Mouse (Mus musculus) layer of hippocampus, postnatal 25 days (tissue): ENCODE measurements around the gene Mphosph10. TPM values are rescaled to one million over a fixed set of nuclear protein-coding genes. Genes with fewer than 3 reads are reported as not detected.
A peak's percentile ranks its signal among the peaks of the same experiment; 100 is the strongest.

Source experiments
- DNase-seq, 2 experiments: peaks; one replicate each; pipeline ENCODE4 v3.0.0; 2022; ENCODE audit warnings: mixed read lengths in 2 of 2, low spot score in 1 of 2; ENCODE audit errors: extremely low spot score in 1 of 2
- total RNA-seq, 2 experiments: library from RNA; stranded (reverse); gene quantifications; 2 replicates each; pipeline ENCODE4 v1.2.3; 2021

The Mphosph10 gene
- 10 to 100 TPM; 20.5 to 22.7 TPM for total RNA-seq

- DNase-seq: peak; percentile 80 to 86
Measured at GRCm38 (mm10) chr7:64392122-64392818, at the start of gene Mphosph10, which contains the start of gene Mcee. Gene Mphosph10, minus strand, starts transcription at chr7:64392268. Gene Mcee, plus strand, starts transcription at chr7:64392607.

- no peak for DNase-seq
Measured at GRCm38 (mm10) chr7:64440519-64440918, 48.5 kb upstream of the Mphosph10 start.

- no peak for DNase-seq
Measured at GRCm38 (mm10) chr7:64439595-64440518, 47.8 kb upstream of the Mphosph10 start.

GRCm38 (mm10) chr7:64424861-64425260 is 32.8 kb upstream of the Mphosph10 start:
- peak in 1 of 2 experiments; percentile 10 for DNase-seq

- DNase-seq: no peak
Measured at GRCm38 (mm10) chr7:64403989-64404388, 11.9 kb upstream of the Mphosph10 start.

GRCm38 (mm10) chr7:64402452-64402851 is 10.4 kb upstream of the Mphosph10 start:
- DNase-seq: no peak

GRCm38 (mm10) chr7:64400725-64401124 is 8.7 kb upstream of the Mphosph10 start:
- DNase-seq: no peak

GRCm38 (mm10) chr7:64392819-64393151 is 717 bp upstream of the Mphosph10 start:
- DNase-seq: no peak

- DNase-seq: no peak
Measured at GRCm38 (mm10) chr7:64391479-64391878, 589 bp downstream of the Mphosph10 start.

- peak; percentile 83 to 87 for DNase-seq
Measured at GRCm38 (mm10) chr7:64373830-64374562, 18.1 kb downstream of the Mphosph10 start, which contains the start of gene Fan1. Gene Fan1, minus strand, starts transcription at chr7:64374095.

- no peak for DNase-seq
Measured at GRCm38 (mm10) chr7:64373147-64373829, 18.8 kb downstream of the Mphosph10 start.

GRCm38 (mm10) chr7:64371940-64372878 is 19.9 kb downstream of the Mphosph10 start:
- DNase-seq: no peak

GRCm38 (mm10) chr7:64369841-64370240 is 22.2 kb downstream of the Mphosph10 start:
- DNase-seq: no peak

GRCm38 (mm10) chr7:64365863-64366262 is 26.2 kb downstream of the Mphosph10 start:
- no peak for DNase-seq

GRCm38 (mm10) chr7:64360586-64360945 is 31.5 kb downstream of the Mphosph10 start:
- no peak for DNase-seq

- no peak for DNase-seq
Measured at GRCm38 (mm10) chr7:64359943-64360585, 32.0 kb downstream of the Mphosph10 start.

- no peak for DNase-seq
Measured at GRCm38 (mm10) chr7:64358666-64359065, 33.4 kb downstream of the Mphosph10 start.

GRCm38 (mm10) chr7:64357405-64357804 is 34.7 kb downstream of the Mphosph10 start:
- peak in 1 of 2 experiments; percentile 48 for DNase-seq

GRCm38 (mm10) chr7:64356661-64357060 is 35.4 kb downstream of the Mphosph10 start:
- no peak for DNase-seq
